Mouse (Mus musculus) kidney, postnatal 0 days (tissue): ENCODE data around the gene Sh3bp4. TPM values are rescaled to one million over a fixed set of nuclear protein-coding genes. Genes with fewer than 3 reads are reported as not detected.

ENCODE experiments used
- ATAC-seq: fragments of 200-750 bp; cut with Nextera tagmentation; replicated peaks from 2 replicates; pipeline ENCODE4 v1.8.0; 2017; ENCODE audit warnings: low read depth, moderate number of reproducible peaks, moderate TSS enrichment, moderate library complexity; ENCODE audit not compliant: low FRiP score
- DNase-seq: peaks from one replicate; pipeline ENCODE4 v3.0.0-alpha.2; 2016; ENCODE audit warnings: low spot score
- H3K27ac ChIP-seq: fragments of 300-500 bp; sonication (generic); 2 replicates; pipeline ENCODE4 v1.5.1; 2014; ENCODE audit warnings: mild to moderate bottlenecking
- H3K27me3 ChIP-seq: fragments of 300-500 bp; sonication (generic); 2 replicates; pipeline ENCODE4 v1.6.1; 2014; ENCODE audit warnings: low read length, mixed read lengths; ENCODE audit not compliant: insufficient read depth
- H3K36me3 ChIP-seq: fragments of 300-500 bp; sonication (generic); 2 replicates; pipeline ENCODE4 v1.6.1; 2014; ENCODE audit warnings: low read length, mixed read lengths; ENCODE audit not compliant: insufficient read depth
- H3K4me1 ChIP-seq: fragments of 300-500 bp; sonication (generic); replicated peaks from 2 replicates; pipeline ENCODE4 v1.6.1; 2014; ENCODE audit warnings: antibody characterized with exemption, low read length, mixed read lengths; ENCODE audit not compliant: insufficient read depth
- H3K4me2 ChIP-seq: fragments of 300-500 bp; sonication (generic); 2 replicates; pipeline ENCODE4 v1.6.1; 2014; ENCODE audit warnings: mild to moderate bottlenecking, low read length, moderate library complexity, mixed read lengths
- H3K4me3 ChIP-seq: fragments of 300-500 bp; sonication (generic); replicated peaks from 2 replicates; pipeline ENCODE4 v1.5.1; 2014; ENCODE audit warnings: low read depth, low read length
- H3K9ac ChIP-seq: fragments of 300-500 bp; sonication (generic); 2 replicates; pipeline ENCODE4 v1.6.1; 2014; ENCODE audit warnings: low read depth, low read length
- H3K9me3 ChIP-seq: fragments of 300-500 bp; sonication (generic); replicated peaks from 2 replicates; pipeline ENCODE4 v1.6.1; 2016; ENCODE audit warnings: low read length, inconsistent platforms, mixed read lengths
- CTCF ChIP-seq: IDR thresholded peaks from 2 replicates; pipeline ENCODE4 v1.5.1; 2016; ENCODE audit warnings: antibody characterized with exemption, low read depth, mild to moderate bottlenecking, moderate library complexity
- WGBS: fragments of 180-500 bp; shearing (Covaris S2); extraction: QIAGEN DNeasy Blood & Tissue Kit; methylation state at CpG from one replicate; pipeline ENCODE4 v1.1.7; 2014; 5-methylcytosine and 5-hydroxymethylcytosine counted together
- polyA plus RNA-seq: library from polyadenylated mRNA; unstranded; fragments of >200 nt; fragmentation: Nextera tagmentation; extraction: Ambion mirVana; gene quantifications from 2 replicates; pipeline ENCODE4 v1.2.1, GENCODE M21; 2015

Gene Sh3bp4
- polyA plus RNA-seq, 1 experiment from 2014 or later = 22.7 TPM

DNA sequence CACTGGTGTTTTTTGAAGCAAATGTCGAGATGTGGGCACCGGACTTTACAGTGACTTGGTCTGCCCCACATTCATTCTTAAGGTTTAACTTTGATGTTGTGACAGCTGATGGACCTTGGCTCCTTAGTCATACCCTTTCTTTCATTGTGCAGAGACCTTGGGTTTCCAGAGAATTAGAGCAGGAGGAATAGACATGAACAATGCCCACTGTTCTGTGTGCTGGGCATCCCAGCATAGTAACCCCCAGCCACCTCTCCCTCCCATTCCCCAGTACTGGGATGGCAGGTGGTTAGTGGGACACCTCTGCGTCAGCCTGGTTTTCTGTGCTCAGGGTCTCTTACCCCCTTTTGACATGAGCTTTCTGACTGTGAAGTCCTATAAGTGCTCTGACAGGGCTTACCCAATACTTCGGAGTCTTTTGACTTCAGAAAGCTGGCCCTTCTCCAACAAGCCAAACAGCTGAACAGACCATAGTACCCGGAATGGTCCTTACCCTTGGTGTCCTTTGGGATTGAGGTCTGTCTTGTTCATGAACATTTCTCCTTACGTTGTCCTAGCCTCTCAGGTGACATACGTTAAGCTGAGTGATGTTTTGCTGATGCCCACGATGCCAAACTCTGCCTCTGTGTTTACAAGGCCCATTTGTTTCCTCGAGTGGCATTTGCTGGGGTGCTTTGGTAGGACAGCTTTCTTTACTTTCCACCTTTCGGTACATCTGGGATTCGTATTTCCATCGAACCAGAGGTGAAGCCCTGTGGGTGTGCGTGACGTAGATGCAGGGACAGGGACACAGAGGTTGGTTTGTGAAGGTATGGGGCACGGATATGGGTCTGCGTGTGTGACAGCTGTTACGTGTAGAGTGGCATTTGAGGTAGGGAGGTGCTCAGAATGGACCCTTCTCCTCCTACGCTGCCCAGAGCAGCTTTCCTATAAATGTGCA lies 35.9 kb downstream of the Sh3bp4 start:
- Histone ChIP-seq H3K9ac (no peak overlapping the region), H3K9me3 (no peaks in the 10 kb centered on the region), H3K36me3 (no peaks in the 10 kb centered on the region), H3K27ac (no peak overlapping the region), H3K4me2 (no peak overlapping the region), H3K4me3 (no peak overlapping the region), H3K4me1 (peaks cover 70% of the 10 kb centered on the region), H3K27me3 (no peaks in the 10 kb centered on the region)
- TF ChIP-seq CTCF = no peak
- ATAC-seq (no peak), DNase-seq (no peak)
- WGBS = 79% methylated on average over 18 of the region's 18 CpGs

- WGBS = 51% methylated on average over 6 of the region's 6 CpGs
- 0 out of 2 replicates have a peak overlapping the region, but pooled peaks have one; percentile 77 for H3K27ac ChIP-seq
Measured at GRCm38 (mm10) chr1:89107466-89107865, 37.3 kb downstream of the Sh3bp4 start.

GRCm38 (mm10) chr1:89108340-89108896 lies 38.2 kb downstream of the Sh3bp4 start:
- Histone ChIP-seq H3K4me1 (peaks cover 62% of the 10 kb centered on the region), H3K4me3 (no peak overlapping the region), H3K4me2 (no peak overlapping the region), H3K27ac (peak overlapping the region; percentile 77), H3K27me3 (no peaks in the 10 kb centered on the region), H3K9me3 (no peaks in the 10 kb centered on the region), H3K9ac (no peak overlapping the region), H3K36me3 (no peaks in the 10 kb centered on the region)
- DNase-seq (peak; percentile 63), ATAC-seq (peak; percentile 48)
- no peak for TF ChIP-seq CTCF
- 5% methylated on average over 6 of the region's 6 CpGs for WGBS

More at GRCm38 (mm10) chr1:89107466-89107865, 37.3 kb downstream of the Sh3bp4 start:
- Histone ChIP-seq H3K36me3 (no peaks in the 10 kb centered on the region), H3K4me2 (no peak overlapping the region), H3K9ac (no peak overlapping the region), H3K4me1 (peaks cover 69% of the 10 kb centered on the region), H3K27me3 (no peaks in the 10 kb centered on the region), H3K9me3 (no peaks in the 10 kb centered on the region), H3K4me3 (no peak overlapping the region)
- no peak for ATAC-seq
- DNase-seq = no peak
- no peak for TF ChIP-seq CTCF

DNA sequence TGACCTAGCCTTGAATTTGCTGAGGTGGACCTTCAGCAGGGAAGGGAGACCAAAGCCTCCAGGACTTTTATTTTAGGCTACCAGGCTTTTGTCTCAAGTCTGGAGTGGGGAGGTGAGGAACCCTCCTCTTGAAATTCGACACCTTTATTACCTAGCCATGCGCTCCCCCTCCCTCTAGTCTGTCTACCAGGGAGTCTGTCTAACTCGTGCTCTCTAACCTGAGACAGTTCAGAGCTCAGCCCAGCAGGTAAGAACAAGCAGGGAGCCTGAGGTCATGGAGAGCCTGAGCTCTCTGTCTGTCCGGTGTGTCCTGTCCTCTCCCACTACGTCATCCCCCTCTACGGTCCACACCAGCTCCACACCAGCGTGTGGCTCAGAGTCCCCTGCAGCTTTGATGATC lies 39.6 kb downstream of the Sh3bp4 start:
- H3K4me1 ChIP-seq = peaks cover 57% of the 10 kb centered on the region
- no peak for TF ChIP-seq CTCF
- H3K9me3 ChIP-seq = no peaks in the 10 kb centered on the region
- no peaks in the 10 kb centered on the region for H3K27me3 ChIP-seq
- ATAC-seq = peak; percentile 45; the same call in 1 of the 2 replicates
- H3K4me2 ChIP-seq = no peak overlapping the region
- H3K4me3 ChIP-seq = no peak overlapping the region
- DNase-seq = peak; percentile 61
- peak overlapping the region; percentile 36; the same call in 1 of the 2 replicates for H3K27ac ChIP-seq
- H3K36me3 ChIP-seq = no peaks in the 10 kb centered on the region
- H3K9ac ChIP-seq = no peak overlapping the region
- 30% methylated on average over 7 of the region's 7 CpGs for WGBS

DNA sequence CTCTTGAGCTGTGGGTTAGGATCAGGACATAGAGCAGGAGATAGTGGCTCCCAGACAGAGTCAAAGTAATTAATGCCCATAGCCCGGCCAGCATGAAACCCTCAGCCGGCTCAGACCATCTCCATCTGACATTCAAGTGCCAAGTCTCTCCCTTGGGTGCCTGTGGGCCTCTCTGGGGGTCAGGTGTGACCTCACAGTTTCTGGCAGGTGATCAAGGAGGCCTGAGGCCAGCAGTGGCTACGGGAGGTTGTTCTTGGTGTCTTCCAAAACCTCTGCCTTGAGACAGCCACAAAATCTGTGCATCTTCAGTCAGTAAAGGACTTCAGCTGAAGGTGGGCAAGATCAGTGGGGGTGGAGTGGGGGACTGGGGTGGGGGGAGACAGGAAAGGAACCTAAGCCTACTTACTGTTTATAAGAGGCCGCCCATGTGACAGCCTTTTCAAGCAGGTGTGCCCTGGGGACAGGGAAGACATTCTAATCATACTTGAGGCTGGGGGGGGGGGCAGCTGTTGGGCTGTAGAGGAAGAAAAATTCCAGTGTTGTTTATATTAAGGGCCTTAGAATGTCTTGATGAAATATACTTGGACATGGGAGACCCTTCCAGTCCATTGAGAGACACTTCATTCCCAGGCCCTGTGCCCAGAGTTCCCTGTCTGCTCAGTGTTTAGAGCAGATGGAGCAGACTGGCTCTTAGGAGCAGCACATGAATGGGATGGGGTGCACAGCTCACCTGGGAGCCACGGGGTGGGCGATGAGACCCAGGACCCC lies 40.7 kb downstream of the Sh3bp4 start:
- ATAC-seq = no peak

DNA sequence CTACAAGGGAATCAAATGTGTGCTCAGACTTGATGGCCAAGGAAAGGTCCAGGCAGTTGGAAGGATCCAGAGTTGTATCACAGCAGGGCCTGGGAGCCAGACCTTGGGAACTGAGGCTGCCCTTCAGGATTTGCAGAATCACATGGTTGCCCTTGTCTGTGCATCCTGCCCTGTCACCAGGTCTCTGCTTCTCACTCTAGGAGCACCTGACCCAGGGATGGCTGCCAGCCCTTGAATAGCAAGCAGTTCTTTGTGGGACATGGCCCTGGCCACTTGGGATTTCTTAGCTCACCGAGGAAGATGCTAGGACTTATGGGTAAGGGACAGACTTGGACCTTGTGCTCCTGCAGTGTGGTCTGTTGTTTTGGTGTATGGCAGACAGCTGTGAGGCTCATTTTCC lies 42.3 kb downstream of the Sh3bp4 start:
- Histone ChIP-seq H3K4me3 (no peak overlapping the region), H3K4me2 (no peak overlapping the region), H3K36me3 (no peaks in the 10 kb centered on the region), H3K9me3 (no peaks in the 10 kb centered on the region), H3K4me1 (peaks cover 51% of the 10 kb centered on the region), H3K27me3 (no peaks in the 10 kb centered on the region), H3K27ac (peak overlapping the region; percentile 8; the same call in 1 of the 2 replicates), H3K9ac (no peak overlapping the region)
- DNase-seq = no peak
- TF ChIP-seq CTCF = no peak
- 87% methylated on average over 1 of the region's 1 CpGs for WGBS
- no peak for ATAC-seq

More for the DNA sequence above, 40.7 kb downstream of the Sh3bp4 start:
- no peak for DNase-seq
- no peaks in the 10 kb centered on the region for H3K36me3 ChIP-seq
- H3K9ac ChIP-seq = no peak overlapping the region
- no peak for TF ChIP-seq CTCF
- no peaks in the 10 kb centered on the region for H3K9me3 ChIP-seq
- no peak overlapping the region for H3K27ac ChIP-seq
- WGBS = 76% methylated on average over 6 of the region's 6 CpGs
- no peaks in the 10 kb centered on the region for H3K27me3 ChIP-seq
- peaks cover 46% of the 10 kb centered on the region for H3K4me1 ChIP-seq
- no peak overlapping the region for H3K4me2 ChIP-seq
- H3K4me3 ChIP-seq = no peak overlapping the region
